Mouse (Mus musculus): Measurements from ENCODE around the gene Qprt.

DNA sequence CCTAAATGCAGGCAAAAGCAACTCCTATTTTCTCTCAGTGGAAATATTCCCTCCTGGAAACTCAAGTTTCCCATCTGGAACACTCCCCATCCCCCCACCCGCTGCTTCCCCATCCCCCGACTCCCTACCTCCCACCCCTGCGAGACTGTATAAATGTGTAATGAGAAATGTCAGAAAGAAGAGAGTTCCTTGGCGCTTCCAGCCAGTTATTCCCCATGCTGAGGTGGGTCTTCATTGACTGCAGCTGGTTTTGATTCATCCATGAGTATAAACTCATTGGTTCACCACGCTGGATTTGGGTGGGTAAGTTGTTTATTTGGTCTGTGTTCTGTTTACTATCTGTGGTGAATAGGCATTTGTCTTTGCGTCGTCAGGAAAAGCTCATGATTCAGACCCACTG, 25.6 kb downstream of the Qprt start:
- TF ChIP-seq CTCF (IDR thresholded peaks at IDR 0.05; ENCODE audit: insufficient read depth, low read depth, low read length) = no peak
- TF ChIP-seq POLR2A (IDR thresholded peaks at IDR 0.05; ENCODE audit: insufficient read depth, low read depth, low read length) = no peak

Measured in olfactory bulb, adult 2 months (tissue).